25 mouse cellular contexts compared by ENCODE assay signal in genomic region chr7:122371947-122372346, GRCm38 (mm10).
"Had no signal": no experiment of that assay in that cellular context is flagged by ENCODE, and none has a peak within 500 bp of the region (broad histone marks: within the 10 kb centered on the region; RNA-seq: fewer than 3 reads in every experiment).

No protein-coding gene starts in this region.

- H3K9me3 ChIP-seq: heart, embryonic 10.5 days; heart, embryonic 12.5 days; hindbrain, embryonic 10.5 days; hindbrain, embryonic 12.5 days; intestine, embryonic 15.5 days; limb, embryonic 10.5 days; limb, embryonic 12.5 days; liver, embryonic 13.5 days had no signal

- H3K4me3 ChIP-seq: gastrocnemius, adult 2 months; heart, embryonic 10.5 days; heart, embryonic 12.5 days; hindbrain, embryonic 10.5 days; hindbrain, embryonic 12.5 days; intestine, embryonic 15.5 days; layer of hippocampus, adult 2 months; limb, embryonic 10.5 days; limb, embryonic 12.5 days; liver, embryonic 13.5 days had no signal

- H3K4me1 ChIP-seq: heart, embryonic 10.5 days; heart, embryonic 12.5 days; hindbrain, embryonic 10.5 days; hindbrain, embryonic 12.5 days; intestine, embryonic 15.5 days; limb, embryonic 10.5 days; limb, embryonic 12.5 days; liver, embryonic 13.5 days had no signal

- H3K27ac ChIP-seq: gastrocnemius, adult 2 months; heart, embryonic 10.5 days; hindbrain, embryonic 10.5 days; hindbrain, embryonic 12.5 days; hindbrain, embryonic 14.5 days; intestine, embryonic 15.5 days; layer of hippocampus, adult 2 months; limb, embryonic 10.5 days; limb, embryonic 12.5 days; liver, embryonic 13.5 days had no signal

- ATAC-seq: hindbrain, embryonic 16.5 days; inflammation-experienced regulatory T-cells, adult 6 months; intestine, embryonic 15.5 days; intestine, postnatal 0 days had no signal

- DNase-seq: gastrocnemius, adult 2 months; gastrocnemius, postnatal 10 days; gastrocnemius, postnatal 25 days; heart, postnatal 10 days; heart, postnatal 4 days; kidney, adult 18-20 months; kidney, adult 8-10 months; kidney, postnatal 10 days; kidney, postnatal 25 days; kidney, postnatal 4 days; liver; liver, embryonic 13.5 days had no signal

- H3K9ac ChIP-seq: heart, embryonic 12.5 days; hindbrain, embryonic 12.5 days; hindbrain, embryonic 14.5 days; intestine, embryonic 15.5 days; limb, embryonic 12.5 days; liver, embryonic 13.5 days had no signal

- H3K27me3 ChIP-seq: heart, embryonic 12.5 days; hindbrain, embryonic 12.5 days; intestine, embryonic 15.5 days; limb, embryonic 12.5 days; liver, embryonic 13.5 days had no signal

- H3K4me2 ChIP-seq: heart, embryonic 12.5 days; hindbrain, embryonic 12.5 days; hindbrain, embryonic 14.5 days; intestine, embryonic 15.5 days; limb, embryonic 12.5 days; liver, embryonic 11.5 days; liver, embryonic 13.5 days had no signal

- H3K36me3 ChIP-seq: heart, embryonic 10.5 days; heart, embryonic 12.5 days; hindbrain, embryonic 10.5 days; hindbrain, embryonic 12.5 days; intestine, embryonic 15.5 days; limb, embryonic 10.5 days; limb, embryonic 12.5 days; liver, embryonic 13.5 days had no signal
